Mouse (Mus musculus): Measurements from ENCODE around the gene Plcd3. TPM values are rescaled to one million over a fixed set of nuclear protein-coding genes. Genes with fewer than 3 reads are reported as not detected.

Plcd3 gene
- total and polyA plus RNA-seq, 2 experiments from 2014 or later: 16.3 to 38.9 TPM

- no peaks in the 10 kb centered on the region for H3K27me3 ChIP-seq (ENCODE audit: control insufficient read depth, insufficient read depth, low read length)
- H3K9me3 ChIP-seq (replicated peaks; ENCODE audit: control insufficient read depth, low read length): no peaks in the 10 kb centered on the region
- H3K27ac ChIP-seq (ENCODE audit: low read depth): no peak overlapping the region
- no peak overlapping the region for H3K9ac ChIP-seq (replicated peaks; ENCODE audit: low read depth, low read length)
- ATAC-seq (ENCODE audit: insufficient read depth, low read depth) (no peak), DNase-seq (ENCODE audit: low spot score) (no peak)
- TF ChIP-seq EP300 (IDR thresholded peaks at IDR 0.05; ENCODE audit: low read depth) (no peak), CTCF (IDR thresholded peaks at IDR 0.05; ENCODE audit: low read depth) (no peak)
- no peaks in the 10 kb centered on the region for H3K4me1 ChIP-seq (ENCODE audit: control insufficient read depth, insufficient read depth)
- H3K4me2 ChIP-seq (ENCODE audit: low read depth, low read length): 0 out of 2 replicates have a peak overlapping the region, but pooled peaks have one; percentile 44
- H3K36me3 ChIP-seq (replicated peaks; ENCODE audit: control insufficient read depth, insufficient read depth, low read length): peaks cover 68% of the 10 kb centered on the region
- no peak overlapping the region for H3K4me3 ChIP-seq (ENCODE audit: low read depth, low read length)
- WGBS: 61% methylated on average over 7 of the region's 7 CpGs
These were observed 27.8 kb downstream of the Plcd3 start for GRCm38 (mm10) chr11:103073671-103074070.

- no peak for DNase-seq (ENCODE audit: low spot score)
- H3K36me3 ChIP-seq (replicated peaks; ENCODE audit: control insufficient read depth, insufficient read depth, low read length): peaks cover 68% of the 10 kb centered on the region
- 93% methylated on average over 10 of the region's 10 CpGs for WGBS
These were observed 31.1 kb downstream of the Plcd3 start for GRCm38 (mm10) chr11:103070322-103070880.

GRCm38 (mm10) chr11:103069731-103070130, 31.7 kb downstream of the Plcd3 start:
- no peak for DNase-seq (ENCODE audit: low spot score)
- no peak overlapping the region for H3K4me2 ChIP-seq (ENCODE audit: low read depth, low read length)
- no peaks in the 10 kb centered on the region for H3K27me3 ChIP-seq (ENCODE audit: control insufficient read depth, insufficient read depth, low read length)
- peaks cover 73% of the 10 kb centered on the region for H3K36me3 ChIP-seq (replicated peaks; ENCODE audit: control insufficient read depth, insufficient read depth, low read length)
- TF ChIP-seq EP300 (IDR thresholded peaks at IDR 0.05; ENCODE audit: low read depth) (no peak), CTCF (IDR thresholded peaks at IDR 0.05; ENCODE audit: low read depth) (no peak)
- H3K4me1 ChIP-seq (ENCODE audit: control insufficient read depth, insufficient read depth): peaks cover 14% of the 10 kb centered on the region
- no peak overlapping the region for H3K4me3 ChIP-seq (ENCODE audit: low read depth, low read length)
- no peak overlapping the region for H3K27ac ChIP-seq (ENCODE audit: low read depth)
- no peaks in the 10 kb centered on the region for H3K9me3 ChIP-seq (replicated peaks; ENCODE audit: control insufficient read depth, low read length)
- H3K9ac ChIP-seq (replicated peaks; ENCODE audit: low read depth, low read length): no peak overlapping the region
- ATAC-seq (ENCODE audit: insufficient read depth, low read depth): no peak
- 100% methylated on average over 2 of the region's 2 CpGs for WGBS

More at GRCm38 (mm10) chr11:103070322-103070880, 31.1 kb downstream of the Plcd3 start:
- Histone ChIP-seq H3K27me3 (ENCODE audit: control insufficient read depth, insufficient read depth, low read length) (no peaks in the 10 kb centered on the region), H3K9ac (replicated peaks; ENCODE audit: low read depth, low read length) (no peak overlapping the region), H3K4me3 (ENCODE audit: low read depth, low read length) (no peak overlapping the region), H3K27ac (ENCODE audit: low read depth) (no peak overlapping the region), H3K4me1 (ENCODE audit: control insufficient read depth, insufficient read depth) (peaks cover 14% of the 10 kb centered on the region), H3K4me2 (ENCODE audit: low read depth, low read length) (no peak overlapping the region), H3K9me3 (replicated peaks; ENCODE audit: control insufficient read depth, low read length) (no peaks in the 10 kb centered on the region)
- ATAC-seq (ENCODE audit: insufficient read depth, low read depth): no peak
- TF ChIP-seq CTCF (IDR thresholded peaks at IDR 0.05; ENCODE audit: low read depth): no peak
- TF ChIP-seq EP300 (IDR thresholded peaks at IDR 0.05; ENCODE audit: low read depth): no peak

GRCm38 (mm10) chr11:103068884-103069283, 32.6 kb downstream of the Plcd3 start:
- no peak overlapping the region for H3K4me2 ChIP-seq (ENCODE audit: low read depth, low read length)
- H3K4me3 ChIP-seq (ENCODE audit: low read depth, low read length): no peak overlapping the region
- TF ChIP-seq CTCF (IDR thresholded peaks at IDR 0.05; ENCODE audit: low read depth): no peak
- no peak for TF ChIP-seq EP300 (IDR thresholded peaks at IDR 0.05; ENCODE audit: low read depth)
- no peak for DNase-seq (ENCODE audit: low spot score)
- no peak overlapping the region for H3K27ac ChIP-seq (ENCODE audit: low read depth)
- H3K9ac ChIP-seq (replicated peaks; ENCODE audit: low read depth, low read length): no peak overlapping the region
- peaks cover 82% of the 10 kb centered on the region for H3K36me3 ChIP-seq (replicated peaks; ENCODE audit: control insufficient read depth, insufficient read depth, low read length)
- H3K27me3 ChIP-seq (ENCODE audit: control insufficient read depth, insufficient read depth, low read length): no peaks in the 10 kb centered on the region
- H3K4me1 ChIP-seq (ENCODE audit: control insufficient read depth, insufficient read depth): peaks cover 14% of the 10 kb centered on the region
- ATAC-seq (ENCODE audit: insufficient read depth, low read depth): no peak
- WGBS: 94% methylated on average over 11 of the region's 11 CpGs
- H3K9me3 ChIP-seq (replicated peaks; ENCODE audit: control insufficient read depth, low read length): no peaks in the 10 kb centered on the region

- DNase-seq (ENCODE audit: low spot score) (no peak), ATAC-seq (ENCODE audit: insufficient read depth, low read depth) (no peak)
- H3K4me2 ChIP-seq (ENCODE audit: low read depth, low read length): no peak overlapping the region
- H3K9ac ChIP-seq (replicated peaks; ENCODE audit: low read depth, low read length): no peak overlapping the region
- H3K27ac ChIP-seq (ENCODE audit: low read depth): peak overlapping the region; percentile 50
- TF ChIP-seq EP300 (IDR thresholded peaks at IDR 0.05; ENCODE audit: low read depth): no peak
- no peak for TF ChIP-seq CTCF (IDR thresholded peaks at IDR 0.05; ENCODE audit: low read depth)
- H3K27me3 ChIP-seq (ENCODE audit: control insufficient read depth, insufficient read depth, low read length): no peaks in the 10 kb centered on the region
- H3K36me3 ChIP-seq (replicated peaks; ENCODE audit: control insufficient read depth, insufficient read depth, low read length): peaks cover 85% of the 10 kb centered on the region
- H3K4me1 ChIP-seq (ENCODE audit: control insufficient read depth, insufficient read depth): peaks cover 14% of the 10 kb centered on the region
- no peak overlapping the region for H3K4me3 ChIP-seq (ENCODE audit: low read depth, low read length)
- WGBS: 89% methylated on average over 4 of the region's 4 CpGs
- no peaks in the 10 kb centered on the region for H3K9me3 ChIP-seq (replicated peaks; ENCODE audit: control insufficient read depth, low read length)
These were observed 33.2 kb downstream of the Plcd3 start for GRCm38 (mm10) chr11:103068272-103068671.

- no peaks in the 10 kb centered on the region for H3K9me3 ChIP-seq (replicated peaks; ENCODE audit: control insufficient read depth, low read length)
- DNase-seq (ENCODE audit: low spot score) (peak; percentile 45), ATAC-seq (ENCODE audit: insufficient read depth, low read depth) (peak; percentile 65)
- H3K27ac ChIP-seq (ENCODE audit: low read depth): peak overlapping the region; percentile 50
- no peak overlapping the region for H3K9ac ChIP-seq (replicated peaks; ENCODE audit: low read depth, low read length)
- H3K27me3 ChIP-seq (ENCODE audit: control insufficient read depth, insufficient read depth, low read length): no peaks in the 10 kb centered on the region
- peaks cover 84% of the 10 kb centered on the region for H3K36me3 ChIP-seq (replicated peaks; ENCODE audit: control insufficient read depth, insufficient read depth, low read length)
- TF ChIP-seq EP300 (IDR thresholded peaks at IDR 0.05; ENCODE audit: low read depth): no peak
- no peak for TF ChIP-seq CTCF (IDR thresholded peaks at IDR 0.05; ENCODE audit: low read depth)
- peaks cover 14% of the 10 kb centered on the region for H3K4me1 ChIP-seq (ENCODE audit: control insufficient read depth, insufficient read depth)
- no peak overlapping the region for H3K4me2 ChIP-seq (ENCODE audit: low read depth, low read length)
- WGBS: 29% methylated on average over 8 of the region's 8 CpGs
- no peak overlapping the region for H3K4me3 ChIP-seq (ENCODE audit: low read depth, low read length)
These were observed 33.9 kb downstream of the Plcd3 start for GRCm38 (mm10) chr11:103067457-103068001.
